Mouse (Mus musculus): Measurements from ENCODE around the gene AL731706.1.

DNA sequence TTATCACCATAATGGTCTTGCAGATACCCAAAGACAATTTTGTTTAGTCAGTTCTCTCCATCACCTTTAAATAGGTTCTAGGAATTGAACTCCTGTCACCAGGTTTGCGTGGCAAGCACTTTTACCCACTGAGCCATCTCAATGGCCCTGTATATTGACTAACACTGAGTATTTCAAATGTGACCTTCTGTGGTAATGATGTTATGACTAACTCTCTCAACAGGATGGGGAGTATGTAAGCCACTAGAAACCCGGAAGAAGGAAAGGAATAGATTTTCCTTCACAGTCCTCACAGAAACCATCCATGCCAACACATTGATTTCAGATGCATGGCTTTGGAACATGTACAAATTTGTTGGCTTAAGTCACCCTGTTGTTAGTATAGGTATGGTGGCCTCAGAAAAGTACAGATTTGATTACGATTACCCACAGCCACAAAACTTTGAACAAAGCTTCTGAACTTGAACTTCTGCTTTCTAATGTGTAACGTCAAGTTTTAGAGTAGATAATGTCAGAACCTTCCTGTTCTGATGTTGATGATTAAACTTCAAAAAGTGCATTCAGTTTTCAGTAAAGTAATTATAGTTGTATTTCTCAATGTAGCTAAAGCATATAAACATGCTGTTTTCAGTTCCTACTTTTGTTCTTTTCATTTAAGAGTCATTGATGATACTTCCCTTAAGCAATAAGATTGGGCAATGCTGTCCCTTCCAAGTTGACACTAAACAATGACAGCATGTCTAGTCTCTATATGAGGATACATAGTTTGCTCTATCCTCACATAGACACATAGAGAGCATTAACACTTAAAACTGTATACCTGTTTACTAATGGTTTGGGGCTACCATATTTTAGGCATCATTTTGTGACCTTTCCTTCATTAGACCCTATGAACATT is 45.5 kb upstream of the AL731706.1 start:
- TF ChIP-seq CTCF (IDR thresholded peaks at IDR 0.05; ENCODE audit: extremely low read depth, insufficient read depth, low read length): no peak
- no peak for TF ChIP-seq POLR2A (IDR thresholded peaks at IDR 0.05; ENCODE audit: extremely low read depth, insufficient read depth, low read length)

Measured in cortical plate, adult 2 months (tissue).